Mouse (Mus musculus) duodenum, adult 2 months (tissue): ENCODE measurements around the gene Gm5458. TPM values are rescaled to one million over a fixed set of nuclear protein-coding genes. Genes with fewer than 3 reads are reported as not detected.

Source experiments
- polyA plus RNA-seq: library from polyadenylated mRNA; depleted of rRNA; stranded (reverse); fragments of >200 nt; gene quantifications from 2 replicates; pipeline ENCODE4 v1.2.3, GENCODE M21; 2012; ENCODE audit warnings: low replicate concordance; rRNA removed

The Gm5458 gene
- polyA plus RNA-seq = not detected in 2 replicates

DNA sequence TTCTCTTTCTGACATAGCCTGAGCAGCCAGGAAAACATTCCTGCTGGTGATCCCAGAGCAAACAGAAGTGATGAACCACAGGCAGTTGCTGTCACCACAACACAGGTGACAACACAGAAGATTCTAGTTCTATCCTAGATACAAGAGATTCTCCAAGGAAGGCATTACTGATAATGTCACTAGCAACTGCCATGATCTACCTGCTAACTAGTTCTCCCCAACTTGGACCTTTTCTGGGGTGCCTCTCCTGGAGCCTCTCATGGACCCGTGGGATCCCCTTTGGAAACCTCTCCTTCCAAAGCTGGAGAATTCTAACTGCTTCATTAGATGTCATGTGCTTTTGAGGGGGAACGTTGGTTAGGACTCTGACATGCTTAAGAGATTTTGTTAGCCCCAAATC is at the start of gene Gm5458:
TSS of gene Gm5458 (minus strand) at position 101 of the 400 bp plus-strand sequence.

DNA sequence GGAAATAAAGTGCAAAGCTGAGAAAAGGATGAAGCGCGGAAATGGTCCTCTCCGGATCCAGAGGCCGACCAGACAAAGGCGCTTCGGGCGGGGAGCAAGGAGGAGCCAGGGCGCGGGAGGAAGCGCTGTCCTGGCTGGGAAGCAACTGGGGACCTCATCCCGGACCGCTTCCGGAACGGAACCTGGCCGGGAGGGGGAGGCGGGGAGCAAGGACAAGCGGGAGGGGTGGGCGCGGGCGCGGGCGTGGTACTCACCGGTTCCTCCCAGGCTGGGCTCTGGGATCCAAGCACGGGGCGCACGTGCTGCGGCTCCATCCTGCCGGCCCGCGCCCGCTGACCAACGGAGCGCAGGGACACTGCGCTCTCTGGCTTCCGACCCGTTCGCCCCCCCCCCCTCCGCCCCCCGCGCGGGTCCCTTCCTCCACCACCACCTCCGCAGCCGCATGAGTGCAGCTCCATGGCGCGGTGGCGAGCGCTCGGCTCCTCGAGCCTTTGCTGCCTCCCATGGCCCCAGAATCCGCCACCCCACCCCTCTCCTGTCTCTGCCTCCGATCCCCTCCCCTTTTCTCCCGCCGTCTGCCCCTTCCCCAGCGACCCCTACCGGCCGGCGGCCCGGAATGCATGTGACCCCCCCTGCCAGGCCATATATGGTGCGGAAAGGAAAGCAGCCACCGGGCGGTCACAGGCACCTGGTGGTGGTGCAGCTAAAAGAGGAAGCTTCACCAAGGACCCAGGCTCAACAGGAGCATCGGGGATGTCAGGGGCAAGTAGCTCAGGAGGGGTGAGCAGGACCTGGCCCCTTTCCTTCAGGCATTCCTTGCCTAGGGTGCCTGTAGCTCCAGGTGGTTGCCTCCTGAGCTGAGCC is 17.3 kb downstream of the Gm5458 start, which contains the start of gene Gm2237:
TSS of gene Gm2237 (minus strand) at position 332 of the 864 bp plus-strand sequence.

DNA sequence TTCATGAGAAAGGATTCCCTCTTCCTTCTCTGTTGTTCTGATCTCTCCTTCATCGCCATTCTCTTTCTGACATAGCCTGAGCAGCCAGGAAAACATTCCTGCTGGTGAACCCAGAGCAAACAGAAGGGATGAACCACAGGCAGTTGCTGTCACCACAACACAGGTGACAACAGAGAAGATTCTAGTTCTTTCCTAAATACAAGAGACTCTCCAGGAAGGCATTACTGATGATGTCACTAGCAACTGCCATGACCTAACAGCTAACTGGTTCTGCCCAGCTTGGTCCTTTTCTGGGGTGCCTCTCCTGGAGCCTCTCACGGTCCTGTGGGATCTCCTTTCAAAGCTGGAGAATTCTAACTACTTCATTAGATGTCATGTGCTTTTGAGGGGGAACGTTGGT is 52.5 kb downstream of the Gm5458 start, which contains the start of gene Gm2244:
TSS of gene Gm2244 (minus strand) at position 101 of the 400 bp plus-strand sequence.

Other genes with a start within 250 kb of the Gm5458 start
- gene Gm21738, start 183.7 kb downstream of the Gm5458 start, polyA plus RNA-seq = not detected in 2 replicates
- not detected in 2 replicates for gene Gm2244, start 52.6 kb downstream of the Gm5458 start, polyA plus RNA-seq
- not detected in 2 replicates for gene Gm2237, start 17.4 kb downstream of the Gm5458 start, polyA plus RNA-seq
- gene Nid2, start 148.7 kb upstream of the Gm5458 start, polyA plus RNA-seq = 4.6 and 5.5 TPM in 2 replicates
- gene Rtraf, start 221.2 kb upstream of the Gm5458 start, polyA plus RNA-seq = 4.8 and 10.1 TPM in 2 replicates